Mouse (Mus musculus): ENCODE measurements around the gene Mcam.

The Mcam gene

DNA sequence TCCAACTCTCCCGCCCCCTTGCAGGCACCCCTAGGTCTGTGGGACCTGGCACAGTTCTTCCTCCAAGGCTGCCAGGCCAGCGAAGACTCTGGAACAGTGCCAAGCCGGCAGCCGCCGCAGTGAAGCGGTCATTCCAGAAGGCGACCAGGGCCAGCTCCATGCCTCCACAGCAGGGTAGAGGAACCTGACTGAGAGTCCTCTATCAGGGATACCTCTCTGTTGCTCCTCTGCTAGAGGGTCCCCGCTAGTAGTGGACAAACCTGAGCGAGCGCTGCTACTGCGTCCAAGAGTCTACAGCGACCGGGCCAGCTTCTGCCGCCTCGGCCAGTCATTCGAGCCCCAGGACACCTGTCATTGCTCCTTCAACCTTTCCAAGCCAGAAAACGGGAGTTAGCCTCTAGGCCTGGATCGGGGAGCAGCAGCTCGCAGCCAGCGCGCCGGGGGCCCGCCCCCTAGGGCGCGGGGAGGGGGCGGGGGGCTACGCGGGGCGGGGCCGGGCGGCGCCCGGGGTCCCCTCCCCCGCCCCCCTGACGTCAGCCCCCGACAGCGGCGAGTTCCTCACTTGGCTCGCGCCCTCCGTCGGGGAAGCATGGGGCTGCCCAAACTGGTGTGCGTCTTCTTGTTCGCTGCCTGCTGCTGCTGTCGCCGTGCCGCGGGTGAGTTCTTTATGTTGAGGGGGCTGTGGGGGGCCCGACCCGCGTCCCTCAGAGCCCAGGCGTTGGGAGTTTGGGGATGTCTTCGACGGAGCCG lies at the start of gene Mcam:
TSS of gene Mcam (plus strand) at position 369 of the 750 bp plus-strand sequence.
- no peak for DNase-seq (ENCODE audit: low read depth)

DNA sequence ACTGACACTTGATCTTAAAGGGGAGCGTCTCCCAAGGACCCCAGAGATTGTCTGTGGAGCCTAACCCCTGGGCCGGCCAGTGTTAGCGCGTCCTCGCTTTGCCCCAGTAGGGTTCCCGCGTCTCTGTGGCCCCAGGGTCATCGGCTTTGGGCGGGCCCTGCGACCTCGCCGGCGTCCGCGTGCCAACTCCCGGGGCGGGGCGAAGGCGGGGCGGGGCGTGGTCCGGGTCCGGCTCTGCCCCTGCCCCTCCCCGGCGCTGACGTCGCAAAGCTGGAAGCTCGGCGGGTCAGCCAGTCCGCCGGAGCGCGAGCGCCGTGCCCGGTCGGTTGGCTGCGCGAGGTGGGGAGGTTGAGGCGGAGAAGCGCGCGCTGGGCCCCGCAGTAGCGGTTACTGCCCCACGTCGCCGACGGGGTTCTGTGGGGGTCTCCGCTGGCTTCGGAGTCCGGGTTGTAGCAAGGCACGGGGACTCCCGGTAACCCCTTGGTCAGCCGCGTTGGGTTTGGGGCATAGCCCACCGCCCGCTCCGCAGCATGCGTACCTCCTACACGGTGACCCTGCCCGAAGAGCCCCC lies 49.5 kb upstream of the Mcam start:
- DNase-seq (ENCODE audit: low read depth), result peak; percentile 63

DNA sequence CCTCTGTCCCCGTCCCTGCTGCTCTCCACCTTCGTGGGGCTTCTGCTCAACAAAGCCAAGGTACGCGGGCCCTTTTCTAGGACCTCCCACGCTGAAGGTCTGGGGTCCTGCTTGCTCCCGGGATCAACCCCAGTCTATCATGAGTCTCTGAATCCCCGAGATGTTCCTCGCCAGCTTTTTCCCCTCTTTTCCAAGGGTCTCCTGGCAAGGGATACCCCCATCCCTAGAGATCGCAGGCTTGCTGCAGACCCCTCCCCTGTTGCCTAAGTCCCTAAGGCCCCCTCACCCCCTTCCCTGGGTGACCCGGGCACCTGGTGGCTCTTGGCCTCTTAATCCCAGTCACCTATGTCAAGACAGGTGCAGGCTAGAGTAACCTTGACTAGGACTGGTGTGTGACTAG lies 49.0 kb upstream of the Mcam start:
- no peak for DNase-seq (ENCODE audit: low read depth)

DNA sequence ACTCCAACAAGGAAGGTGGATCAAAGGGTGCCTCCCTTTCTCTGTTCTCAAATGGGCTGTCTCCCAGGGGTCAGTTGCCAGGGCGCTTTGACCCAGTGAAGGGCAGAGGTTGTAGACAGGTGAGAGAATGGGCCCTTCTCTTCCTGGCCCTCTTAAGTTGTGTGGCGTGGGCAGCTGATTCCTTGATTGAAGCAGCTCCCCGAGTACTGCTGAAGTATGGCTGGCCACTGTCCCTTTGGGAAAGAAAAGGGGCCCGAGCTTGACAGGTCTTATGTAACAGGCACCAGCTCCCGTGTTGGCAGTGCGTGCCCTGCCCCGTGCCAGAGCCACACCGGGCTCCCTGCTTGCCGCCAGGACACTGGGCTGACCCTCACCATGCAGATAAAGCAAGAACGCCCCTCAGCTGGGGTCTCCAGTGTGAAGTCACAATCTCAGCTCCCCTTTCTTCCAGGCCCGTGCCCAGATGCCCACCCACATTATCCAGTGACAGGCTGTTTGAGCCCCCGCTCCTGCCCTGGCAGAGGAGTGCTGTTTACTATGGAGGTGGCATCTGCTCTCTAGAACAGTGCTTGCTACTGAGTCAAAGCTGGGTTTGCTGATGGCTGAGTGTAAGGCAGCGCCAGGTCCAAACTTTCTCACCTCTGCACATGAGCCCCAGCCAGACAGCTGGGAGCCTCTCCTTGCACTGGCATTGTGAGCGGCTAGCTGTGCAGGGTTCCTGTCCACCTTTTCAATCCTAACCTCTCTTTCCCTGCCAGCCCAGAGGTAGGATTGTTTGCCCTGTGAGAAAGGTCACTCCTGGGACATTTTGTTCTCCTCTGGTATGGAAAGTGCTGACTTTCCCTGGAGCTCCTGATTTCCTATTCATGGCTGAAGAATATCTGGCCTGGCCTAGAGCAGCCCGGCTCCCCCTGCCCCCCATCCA lies 48.3 kb upstream of the Mcam start:
- no peak for DNase-seq (ENCODE audit: low read depth)

DNA sequence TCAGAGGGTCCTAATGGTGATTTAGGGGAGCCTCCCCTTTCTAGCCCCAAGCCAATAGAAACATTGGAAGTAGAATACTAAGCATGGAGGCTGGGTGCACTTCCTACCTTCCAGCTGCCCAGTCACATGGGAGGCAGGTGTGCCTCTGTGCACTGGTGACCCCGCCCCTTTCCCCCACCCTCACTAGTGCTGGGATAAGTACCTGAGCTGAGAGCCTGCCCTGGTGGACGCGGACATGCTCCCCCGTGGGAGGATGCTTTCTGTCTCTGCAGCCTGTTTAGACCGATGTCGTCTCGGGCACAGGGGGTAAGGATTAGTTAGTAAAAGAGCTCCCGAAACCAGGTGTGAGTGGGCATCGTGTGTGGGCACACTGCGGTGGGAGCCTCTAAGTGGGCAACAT lies 47.3 kb upstream of the Mcam start:
- DNase-seq (ENCODE audit: low read depth), result no peak

DNA sequence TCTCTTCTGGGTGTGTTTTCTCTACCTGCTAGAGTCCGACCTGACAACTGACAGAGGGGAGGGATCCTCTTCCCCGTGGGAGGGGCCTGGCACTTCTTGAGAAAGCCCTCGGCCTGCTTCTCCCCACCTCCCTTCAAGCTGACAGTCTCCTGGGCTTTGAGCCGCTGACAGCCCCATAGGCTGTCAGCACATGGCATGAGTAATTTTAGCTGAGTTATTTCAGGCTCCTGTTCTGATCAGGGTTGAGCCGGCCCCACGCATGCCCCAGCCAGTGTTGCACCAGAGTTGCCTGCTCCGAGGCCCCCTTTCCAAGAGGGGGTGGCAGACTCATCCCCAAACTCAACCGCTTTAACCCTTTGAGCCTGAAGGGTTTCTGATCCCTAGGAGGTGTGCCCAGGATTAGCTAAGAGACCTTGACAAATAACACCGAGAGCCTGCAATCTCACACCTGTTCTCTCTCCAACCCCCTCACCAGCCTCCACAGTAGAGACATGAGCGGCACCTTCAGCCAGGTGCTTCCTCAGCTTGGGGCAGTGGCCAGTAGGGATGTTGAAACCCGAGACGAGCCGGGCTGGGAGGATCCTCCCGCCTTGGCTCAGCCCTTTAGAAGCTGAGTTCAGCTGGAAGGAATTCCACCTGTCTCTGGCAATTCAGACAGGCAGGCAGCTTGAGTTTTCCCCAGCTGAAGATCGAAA lies 46.4 kb upstream of the Mcam start:
- DNase-seq (ENCODE audit: low read depth), result no peak

DNA sequence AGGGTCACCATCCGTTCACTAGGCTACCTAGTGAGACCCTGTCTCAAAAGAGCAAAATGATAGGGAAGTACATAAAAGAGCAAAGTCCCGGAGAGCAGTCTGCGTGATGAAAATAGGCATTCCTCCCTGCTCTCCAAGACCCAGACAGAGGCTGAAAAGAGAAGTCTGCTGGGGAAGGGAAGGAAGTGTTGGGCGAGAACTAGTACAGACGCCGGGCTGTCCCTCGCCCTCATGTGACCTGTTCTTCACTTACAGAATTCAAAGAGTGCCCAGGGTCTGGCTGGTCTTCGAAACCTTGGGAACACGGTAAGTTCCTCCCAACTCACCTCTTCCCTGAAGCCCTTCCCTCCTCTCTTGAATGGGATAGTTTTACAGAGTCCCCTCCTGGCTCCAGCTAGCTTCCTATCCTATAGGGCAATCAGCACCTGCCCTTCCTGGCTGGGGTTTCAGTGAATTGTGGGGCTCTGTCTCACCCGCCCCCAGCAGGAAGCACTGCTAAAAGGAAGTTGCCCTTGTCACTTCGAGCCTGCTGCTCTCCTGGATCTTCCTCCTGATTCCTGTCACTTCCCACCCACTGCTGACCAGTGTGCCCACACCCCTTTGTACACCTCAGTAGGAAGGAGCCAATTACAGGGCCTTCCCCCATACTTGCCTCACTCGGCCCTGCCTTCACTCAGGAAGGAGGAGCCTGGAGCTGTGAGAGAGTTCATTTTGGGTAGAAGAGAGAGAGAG lies 45.2 kb upstream of the Mcam start:
- no peak for DNase-seq (ENCODE audit: low read depth)

DNA sequence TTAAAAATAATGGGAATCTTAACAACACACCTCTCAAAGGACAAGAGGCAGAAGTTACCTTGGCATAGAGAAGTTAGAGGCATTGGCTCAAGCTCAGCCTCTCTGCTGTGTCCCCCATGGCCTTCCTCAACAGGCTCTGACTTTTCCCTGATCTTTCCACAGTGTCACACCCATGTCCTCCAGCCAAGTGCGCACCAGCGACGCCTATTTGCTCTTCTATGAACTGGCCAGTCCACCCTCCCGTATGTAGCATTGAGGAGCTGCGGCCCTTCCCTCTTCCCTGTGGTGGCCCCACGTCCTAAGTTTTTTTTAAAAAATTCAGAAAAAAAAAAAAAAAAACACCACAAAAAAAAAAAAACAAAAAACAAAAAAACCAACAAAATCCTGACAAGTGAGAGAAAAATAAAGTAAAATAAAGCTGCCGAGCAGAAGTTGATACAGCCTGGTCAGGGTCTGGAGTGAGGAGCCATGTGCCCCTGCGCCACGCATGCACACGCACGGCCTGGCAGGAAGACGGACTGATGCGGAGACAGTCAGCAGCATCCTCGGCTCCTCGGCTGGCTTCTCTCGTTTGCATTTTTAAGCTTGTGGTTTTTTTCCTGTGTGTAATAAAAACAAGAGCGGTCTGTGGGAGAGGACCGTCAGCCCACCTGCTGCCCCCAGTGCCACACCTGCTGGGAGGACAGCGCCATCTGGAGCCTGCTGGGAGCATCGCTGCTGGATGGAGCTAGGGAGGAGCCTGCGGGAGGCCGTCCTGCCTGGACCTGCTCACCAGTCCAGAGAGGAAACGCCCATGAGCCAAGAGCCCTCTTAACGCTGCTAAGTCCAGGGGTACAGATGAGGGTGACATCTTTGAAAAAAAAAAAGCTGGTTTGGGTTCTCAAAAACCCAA lies 40.4 kb upstream of the Mcam start:
- DNase-seq (ENCODE audit: low read depth), result peak; percentile 36

DNA sequence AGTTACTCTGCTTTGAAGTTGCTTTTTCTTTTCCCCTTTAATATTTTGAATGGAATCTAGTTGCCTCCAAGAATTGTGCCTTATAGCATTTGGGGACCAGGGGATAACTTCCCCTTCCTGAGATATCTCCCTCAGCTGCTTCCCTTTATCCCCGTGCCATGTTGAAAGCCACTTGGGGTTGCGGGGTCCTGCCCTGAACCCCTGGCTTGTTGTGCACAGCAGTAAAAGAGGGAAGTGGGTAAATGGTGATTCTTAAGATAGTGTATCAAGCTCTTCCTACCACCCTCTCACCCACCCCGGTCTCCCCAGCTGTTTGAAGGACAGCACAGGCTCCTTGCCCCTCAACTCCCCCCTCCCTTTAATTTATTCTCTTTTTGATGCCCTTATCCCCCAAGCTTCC lies 39.5 kb upstream of the Mcam start:
- no peak for DNase-seq (ENCODE audit: low read depth)

DNA sequence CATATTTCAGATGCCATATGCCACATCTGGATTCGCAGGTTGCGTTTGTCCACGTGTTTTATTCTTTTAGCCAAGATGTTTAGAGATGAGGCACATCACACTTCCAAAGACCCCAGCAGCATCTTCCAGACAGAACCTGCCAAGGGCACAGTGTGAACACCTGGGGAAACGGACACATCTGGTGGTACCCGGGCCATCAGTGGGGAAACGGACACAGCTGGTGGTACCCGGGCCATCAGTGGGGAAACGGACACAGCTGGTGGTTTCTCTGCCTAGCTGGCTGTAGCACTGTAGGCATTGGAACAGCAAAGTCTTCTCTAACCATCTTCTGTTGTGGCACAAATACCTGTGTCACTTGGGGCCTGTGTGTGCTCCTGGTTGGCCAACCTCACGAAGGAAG lies 38.5 kb upstream of the Mcam start:
- DNase-seq (ENCODE audit: low read depth), result no peak

DNA sequence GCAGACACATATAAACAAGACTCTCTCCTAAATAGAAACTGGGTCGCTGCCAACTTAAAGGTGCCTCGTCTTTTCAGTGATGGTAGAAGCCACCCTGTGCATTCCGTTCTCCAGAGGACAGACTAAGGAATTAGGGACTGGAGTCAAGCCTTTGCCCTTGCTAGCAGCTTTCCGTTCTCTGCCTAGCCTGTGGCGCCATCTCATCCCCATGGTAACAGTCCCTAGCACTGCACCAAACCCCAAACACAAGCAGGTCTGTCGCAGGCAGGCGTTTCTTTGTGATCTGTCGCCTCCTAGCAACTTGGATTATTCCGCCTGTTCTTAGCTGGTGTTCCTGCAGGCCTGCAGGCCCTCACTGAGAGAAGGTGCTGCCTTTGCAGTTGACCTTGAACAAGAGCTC lies 37.7 kb upstream of the Mcam start:
- no peak for DNase-seq (ENCODE audit: low read depth)

DNA sequence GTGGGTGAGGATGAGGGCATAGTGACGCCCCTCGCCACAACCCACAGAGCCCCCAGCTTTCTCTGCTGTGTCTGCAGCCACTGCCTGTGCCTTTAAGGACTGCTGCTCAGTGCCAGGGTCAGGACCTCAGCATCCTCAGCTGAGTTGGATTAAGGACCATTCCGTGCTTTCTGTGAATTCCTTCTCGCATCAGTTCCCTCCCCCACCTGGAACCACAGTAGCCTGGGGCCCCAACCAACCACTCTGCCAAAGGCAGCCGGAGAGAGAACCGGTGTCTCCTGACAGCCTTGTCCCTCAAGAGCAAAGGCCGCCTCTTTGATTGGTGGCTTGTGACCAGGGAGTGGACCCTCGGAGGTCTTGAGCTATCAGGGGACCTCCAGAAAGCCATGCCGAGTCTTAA lies 32.8 kb upstream of the Mcam start, which contains the start of gene Mfrp:
TSS of gene Mfrp (plus strand) at position 240 of the 400 bp plus-strand sequence.
- no peak for DNase-seq (ENCODE audit: low read depth)

DNA sequence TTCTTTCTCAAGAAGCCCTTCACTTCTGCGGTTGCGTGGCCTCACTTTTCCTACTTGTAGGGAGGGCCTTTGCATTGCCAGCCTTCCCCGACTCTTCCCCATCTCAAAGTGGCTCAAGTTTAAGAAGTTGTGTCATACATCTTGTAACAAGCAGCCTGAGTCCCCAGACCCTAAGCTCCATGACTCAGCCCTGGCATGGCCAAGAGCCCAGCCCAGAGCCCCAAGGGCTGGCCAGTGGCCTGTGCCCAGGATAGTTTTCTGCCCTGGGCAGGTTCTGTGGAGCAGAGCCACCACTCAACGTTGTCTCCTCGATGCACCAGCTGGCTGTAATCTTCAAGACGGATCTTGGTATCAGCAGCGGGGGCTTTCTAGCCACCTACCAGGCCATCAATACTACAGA lies 29.4 kb upstream of the Mcam start:
- no peak for DNase-seq (ENCODE audit: low read depth)

DNA sequence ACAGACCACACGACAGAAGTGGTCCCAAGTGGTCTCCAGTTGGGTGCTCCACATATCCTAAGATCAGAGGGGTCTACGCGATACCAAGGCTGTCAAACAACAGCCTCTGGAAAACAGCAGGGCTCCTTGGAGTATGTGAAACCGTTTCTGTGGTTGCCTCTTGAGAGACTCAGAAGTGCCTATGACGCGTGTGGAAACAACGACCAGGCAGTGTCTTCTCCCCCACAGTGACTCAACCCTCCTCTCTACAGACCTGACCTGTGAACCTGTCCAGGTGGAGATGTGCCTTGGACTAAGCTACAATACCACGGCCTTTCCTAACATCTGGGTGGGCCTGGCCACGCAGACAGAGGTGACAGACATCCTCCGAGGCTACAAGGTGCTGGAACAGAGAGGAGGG lies 28.5 kb upstream of the Mcam start:
- DNase-seq (ENCODE audit: low read depth), result no peak

DNA sequence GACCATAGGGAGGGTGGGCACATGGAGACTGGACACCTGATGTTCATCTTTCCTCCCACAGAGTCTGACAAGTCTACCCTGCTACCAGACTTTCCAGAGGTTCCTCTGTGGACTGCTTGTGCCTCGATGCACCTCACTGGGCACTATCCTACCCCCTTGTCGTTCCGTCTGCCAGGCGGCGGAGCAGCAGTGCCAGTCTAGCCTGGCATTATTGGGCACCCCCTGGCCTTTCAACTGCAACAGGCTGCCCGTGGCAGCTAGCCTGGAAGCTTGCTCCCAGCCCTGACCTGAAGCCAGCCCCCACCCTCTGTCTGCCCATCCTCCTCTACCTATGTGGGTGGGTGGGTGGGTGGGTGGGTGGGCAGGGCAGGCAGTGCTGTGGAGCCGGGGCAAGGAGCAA lies 28.1 kb upstream of the Mcam start:
- no peak for DNase-seq (ENCODE audit: low read depth)

DNA sequence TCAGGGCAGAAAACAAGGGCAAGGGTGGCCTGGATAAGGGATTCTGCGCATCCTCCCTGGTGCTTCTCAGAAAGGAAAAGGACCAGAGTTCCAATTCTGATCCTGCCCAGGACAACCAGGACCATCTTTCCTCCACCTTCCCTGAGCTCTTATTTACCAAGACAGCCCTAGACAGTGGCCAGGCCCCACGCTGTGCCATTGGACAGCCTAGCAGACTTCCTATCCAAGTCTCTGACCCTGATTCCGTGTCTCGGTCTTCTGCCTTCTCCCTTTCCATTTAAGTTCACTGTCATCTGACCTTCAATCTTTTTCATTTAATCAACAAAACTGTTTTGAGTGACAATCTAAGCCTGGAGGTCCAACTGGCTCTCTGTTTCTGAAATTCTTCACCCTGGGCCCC lies 27.7 kb upstream of the Mcam start:
- DNase-seq (ENCODE audit: low read depth), result no peak

DNA sequence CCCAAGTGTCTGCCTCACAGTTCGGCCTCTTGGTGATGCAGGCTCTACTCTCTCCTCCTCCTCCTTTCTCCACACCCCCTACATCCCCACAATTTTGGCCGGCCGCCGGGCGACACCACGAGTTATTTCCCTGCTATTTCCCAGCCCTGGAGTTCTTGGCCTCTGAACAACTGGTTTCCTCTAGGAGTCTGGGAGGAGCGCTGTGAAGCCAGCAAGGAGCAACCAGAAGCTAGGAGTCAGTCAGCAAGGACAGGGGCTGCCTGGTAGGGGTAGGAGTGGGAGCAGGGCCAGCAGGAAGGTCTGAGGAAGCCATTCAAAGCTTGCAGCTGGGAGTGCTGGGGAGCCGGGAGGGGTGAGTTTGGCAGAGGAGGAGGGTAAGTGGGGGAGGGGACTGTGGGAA lies 27.2 kb upstream of the Mcam start, which contains the start of gene C1qtnf5:
TSS of gene C1qtnf5 (plus strand) at position 136 of the 400 bp plus-strand sequence.
- DNase-seq (ENCODE audit: low read depth), result no peak

DNA sequence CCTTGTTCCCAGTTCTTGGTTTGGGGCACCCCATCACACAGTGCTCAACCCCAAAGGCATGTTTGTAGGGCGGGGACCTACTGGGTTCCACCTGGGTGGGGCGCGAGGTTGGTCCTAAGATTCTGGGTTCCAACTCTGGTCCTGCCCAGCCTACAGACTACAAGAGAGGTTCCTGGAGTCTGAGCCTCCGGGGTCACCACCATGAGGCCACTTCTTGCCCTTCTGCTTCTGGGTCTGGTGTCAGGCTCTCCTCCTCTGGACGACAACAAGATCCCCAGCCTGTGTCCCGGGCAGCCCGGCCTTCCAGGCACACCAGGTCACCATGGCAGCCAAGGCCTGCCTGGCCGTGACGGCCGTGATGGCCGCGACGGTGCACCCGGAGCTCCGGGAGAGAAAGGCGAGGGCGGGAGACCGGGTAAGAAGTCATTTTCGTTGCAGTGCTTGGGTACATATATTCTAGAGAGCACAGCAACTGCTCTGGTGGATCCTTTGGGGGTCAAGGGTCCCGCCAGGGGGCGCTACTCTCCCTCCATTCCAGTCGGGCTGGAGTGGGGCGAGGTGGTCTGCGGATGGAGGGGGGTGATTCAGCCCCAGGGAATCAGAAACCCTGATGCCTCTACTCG lies 26.6 kb upstream of the Mcam start:
- no peak for DNase-seq (ENCODE audit: low read depth)

DNA sequence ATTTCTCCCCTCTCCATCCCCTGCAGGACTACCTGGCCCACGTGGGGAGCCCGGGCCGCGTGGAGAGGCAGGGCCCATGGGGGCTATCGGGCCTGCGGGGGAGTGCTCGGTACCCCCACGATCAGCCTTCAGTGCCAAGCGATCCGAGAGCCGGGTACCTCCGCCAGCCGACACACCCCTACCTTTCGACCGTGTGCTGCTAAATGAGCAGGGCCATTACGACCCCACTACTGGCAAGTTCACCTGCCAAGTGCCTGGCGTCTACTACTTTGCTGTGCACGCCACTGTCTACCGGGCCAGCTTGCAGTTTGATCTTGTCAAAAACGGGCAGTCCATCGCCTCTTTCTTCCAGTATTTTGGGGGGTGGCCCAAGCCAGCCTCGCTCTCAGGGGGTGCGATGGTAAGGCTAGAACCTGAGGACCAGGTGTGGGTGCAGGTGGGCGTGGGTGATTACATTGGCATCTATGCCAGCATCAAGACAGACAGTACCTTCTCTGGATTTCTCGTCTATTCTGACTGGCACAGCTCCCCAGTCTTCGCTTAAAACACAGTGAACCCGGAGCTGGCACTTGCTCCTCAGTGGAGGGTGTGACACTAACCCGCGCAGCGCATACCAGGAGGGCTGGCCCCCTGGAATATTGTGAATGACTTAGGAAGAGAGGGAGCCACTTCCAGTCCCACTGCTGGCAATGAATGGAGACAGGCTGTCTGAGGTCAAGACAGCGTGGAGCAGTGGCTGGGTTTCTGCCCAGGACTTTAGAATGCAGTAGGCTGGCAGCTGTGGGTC lies 25.8 kb upstream of the Mcam start:
- DNase-seq (ENCODE audit: low read depth), result no peak
